Comparison of ENCODE assay signal across 8 mouse cellular contexts in the genomic region with DNA sequence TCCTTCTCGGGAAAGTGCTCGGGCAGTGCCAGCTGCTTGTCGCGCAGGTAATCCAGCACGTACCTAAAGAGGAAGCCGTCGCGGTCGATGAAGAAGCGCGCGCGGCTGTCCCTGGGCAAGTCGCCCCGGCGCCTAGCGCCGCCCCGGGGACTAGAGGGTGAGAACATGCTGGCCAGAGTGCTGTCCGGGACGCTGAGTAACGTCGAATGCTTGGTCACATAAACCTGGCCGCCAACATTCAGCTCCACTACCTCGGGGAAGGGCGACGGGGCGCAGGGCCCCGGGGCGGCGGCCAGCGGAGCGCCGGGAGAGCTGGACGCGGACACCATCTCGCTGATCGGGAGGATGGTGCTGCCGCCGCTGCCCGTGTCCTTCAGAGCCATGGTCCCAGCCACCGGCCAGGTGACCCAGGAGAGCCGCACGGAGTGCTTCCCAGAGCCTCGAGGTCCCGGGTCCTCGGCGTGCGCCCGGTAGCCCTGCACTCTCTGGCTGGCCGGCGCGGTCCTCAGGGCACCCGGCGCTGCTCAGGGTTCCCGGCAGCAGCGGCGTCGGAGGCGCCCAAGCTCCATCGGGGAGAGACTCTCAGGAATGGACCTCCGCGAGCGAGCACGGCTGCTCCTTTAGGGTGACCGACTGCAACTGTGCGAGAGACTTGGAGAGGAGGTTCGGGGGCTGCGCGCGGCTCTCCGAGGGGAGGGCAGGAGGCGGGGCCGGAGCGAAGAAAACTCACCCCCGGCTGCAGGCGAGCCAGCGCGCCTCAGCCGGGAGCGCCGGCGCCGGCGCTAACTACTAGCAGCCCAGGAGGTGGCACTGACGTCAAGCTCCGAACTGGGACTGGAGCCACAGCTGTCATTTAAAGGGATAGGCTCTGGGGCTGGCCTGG. TPM values are rescaled to one million over a fixed set of nuclear protein-coding genes. Genes with fewer than 3 reads are reported as not detected.
DNase-seq lines count a peak whose midpoint lies in the region; ATAC-seq and TF ChIP-seq lines count a peak whose summit lies in the region.

A gene (minus strand): TSS at position 761 of the 883 bp plus-strand sequence.

- no peaks in the 10 kb centered on the region for H3K4me1 ChIP-seq in thymus, adult 2 months (replicated peaks; ENCODE audit: control insufficient read depth, insufficient read depth, low read length)
- peaks cover 16% of the 10 kb centered on the region for H3K4me1 ChIP-seq in embryonic facial prominence, embryonic 15.5 days
- H3K4me1 ChIP-seq in heart, embryonic 13.5 days, result peaks cover 17% of the 10 kb centered on the region
- H3K4me1 ChIP-seq in kidney, postnatal 0 days (replicated peaks; ENCODE audit: insufficient read depth, low read length), result no peaks in the 10 kb centered on the region
- no peaks in the 10 kb centered on the region for H3K4me1 ChIP-seq in limb, embryonic 14.5 days (ENCODE audit: control insufficient read depth, insufficient read depth, low read length)
- 0 out of 2 replicates have a peak, but pooled peaks cover 3% of the 10 kb centered on the region for H3K4me1 ChIP-seq in midbrain, embryonic 16.5 days (ENCODE audit: control insufficient read depth, insufficient read depth, low read length)
- peaks cover 11% of the 10 kb centered on the region for H3K4me1 ChIP-seq in testis, adult 2 months (ENCODE audit: control insufficient read depth, insufficient read depth, low read length)

- ATAC-seq in embryonic facial prominence, embryonic 15.5 days (ENCODE audit: insufficient number of reproducible peaks, low FRiP score, low TSS enrichment, low read depth), result peak; percentile 87
- ATAC-seq in heart, embryonic 13.5 days (ENCODE audit: extremely low read depth, insufficient number of reproducible peaks, low FRiP score, low TSS enrichment), result peak; percentile 79
- peak; percentile 88 for ATAC-seq in kidney, postnatal 0 days (replicated peaks; ENCODE audit: low FRiP score, low read depth)
- peak; percentile 93 for ATAC-seq in limb, embryonic 14.5 days (ENCODE audit: low FRiP score, low read depth)
- ATAC-seq in midbrain, embryonic 16.5 days, result peak; percentile 92

- TF ChIP-seq POLR2A in thymus, adult 2 months (IDR thresholded peaks at IDR 0.05; ENCODE audit: control insufficient read depth, extremely low read depth, insufficient read depth, low read length, poor library complexity), result no peak
- no peak for TF ChIP-seq POLR2A in limb, embryonic 14.5 days (IDR thresholded peaks at IDR 0.05; ENCODE audit: borderline replicate concordance, extremely low read depth, insufficient read depth, insufficient read length)
- no peak for TF ChIP-seq POLR2A in testis, adult 2 months (IDR thresholded peaks at IDR 0.05; ENCODE audit: control insufficient read depth, low read depth, low read length)

- no peaks in the 10 kb centered on the region; the same call in 1 of the 2 replicates for H3K27me3 ChIP-seq in thymus, adult 2 months (ENCODE audit: control insufficient read depth, insufficient read depth, low read length)
- H3K27me3 ChIP-seq in embryonic facial prominence, embryonic 15.5 days, result peaks cover 25% of the 10 kb centered on the region
- peaks cover 29% of the 10 kb centered on the region for H3K27me3 ChIP-seq in heart, embryonic 13.5 days (replicated peaks)
- peaks cover 15% of the 10 kb centered on the region; the same call in 1 of the 2 replicates for H3K27me3 ChIP-seq in kidney, postnatal 0 days (ENCODE audit: insufficient read depth, low read length)
- peaks cover 13% of the 10 kb centered on the region; the same call in 1 of the 2 replicates for H3K27me3 ChIP-seq in limb, embryonic 14.5 days (ENCODE audit: control insufficient read depth, insufficient read depth, low read length)
- H3K27me3 ChIP-seq in midbrain, embryonic 16.5 days (ENCODE audit: control insufficient read depth, insufficient read depth, low read depth, low read length), result no peaks in the 10 kb centered on the region
- no peaks in the 10 kb centered on the region for H3K27me3 ChIP-seq in testis, adult 2 months (ENCODE audit: control insufficient read depth, insufficient read depth, low read length)

- no peak within 1 kb of the TSS for H3K4me3 ChIP-seq in thymus, adult 2 months (ENCODE audit: control insufficient read depth, insufficient read depth, low read length)
- peak within 1 kb of the TSS; percentile 56 for H3K4me3 ChIP-seq in embryonic facial prominence, embryonic 15.5 days (replicated peaks)
- H3K4me3 ChIP-seq in heart, embryonic 13.5 days, result peak within 1 kb of the TSS; percentile 72
- peak within 1 kb of the TSS; percentile 43 for H3K4me3 ChIP-seq in kidney, postnatal 0 days (replicated peaks; ENCODE audit: low read depth, low read length)
- peak within 1 kb of the TSS; percentile 57 for H3K4me3 ChIP-seq in limb, embryonic 14.5 days (replicated peaks; ENCODE audit: low read length)
- H3K4me3 ChIP-seq in midbrain, embryonic 16.5 days (ENCODE audit: low read depth, low read length), result peak within 1 kb of the TSS; percentile 74
- H3K4me3 ChIP-seq in testis, adult 2 months (ENCODE audit: control insufficient read depth, low read depth, low read length), result peak within 1 kb of the TSS; percentile 39

- no peaks in the 10 kb centered on the region for H3K36me3 ChIP-seq in thymus, adult 2 months (ENCODE audit: control insufficient read depth, insufficient read depth, low read length)
- H3K36me3 ChIP-seq in embryonic facial prominence, embryonic 15.5 days, result no peaks in the 10 kb centered on the region
- H3K36me3 ChIP-seq in heart, embryonic 13.5 days, result no peaks in the 10 kb centered on the region
- no peaks in the 10 kb centered on the region for H3K36me3 ChIP-seq in kidney, postnatal 0 days (ENCODE audit: insufficient read depth, low read length)
- no peaks in the 10 kb centered on the region for H3K36me3 ChIP-seq in limb, embryonic 14.5 days (ENCODE audit: control insufficient read depth, insufficient read depth, low read length)
- no peaks in the 10 kb centered on the region for H3K36me3 ChIP-seq in midbrain, embryonic 16.5 days (ENCODE audit: control insufficient read depth, insufficient read depth, low read length)
- no peaks in the 10 kb centered on the region for H3K36me3 ChIP-seq in testis, adult 2 months (ENCODE audit: control insufficient read depth, insufficient read depth, low read length)

- no peak within 1 kb of the TSS for H3K27ac ChIP-seq in thymus, adult 2 months (ENCODE audit: control insufficient read depth, insufficient read depth, low read length)
- no peak within 1 kb of the TSS for H3K27ac ChIP-seq in embryonic facial prominence, embryonic 15.5 days (replicated peaks)
- H3K27ac ChIP-seq in heart, embryonic 13.5 days (replicated peaks), result peak within 1 kb of the TSS; percentile 37; the same call in 1 of the 2 replicates
- no peak within 1 kb of the TSS for H3K27ac ChIP-seq in kidney, postnatal 0 days
- no peak within 1 kb of the TSS for H3K27ac ChIP-seq in limb, embryonic 14.5 days (replicated peaks; ENCODE audit: low read depth, low read length)
- H3K27ac ChIP-seq in midbrain, embryonic 16.5 days (ENCODE audit: low read length), result peak within 1 kb of the TSS; percentile 63
- H3K27ac ChIP-seq in testis, adult 2 months (ENCODE audit: control insufficient read depth, insufficient read depth, low read depth, low read length), result no peak within 1 kb of the TSS

- H3K4me2 ChIP-seq in embryonic facial prominence, embryonic 15.5 days (replicated peaks), result peak within 1 kb of the TSS; percentile 95
- peak within 1 kb of the TSS; percentile 93 for H3K4me2 ChIP-seq in heart, embryonic 13.5 days
- peak within 1 kb of the TSS; percentile 56 for H3K4me2 ChIP-seq in kidney, postnatal 0 days (ENCODE audit: low read length)
- H3K4me2 ChIP-seq in limb, embryonic 14.5 days (replicated peaks; ENCODE audit: low read depth, low read length, severe bottlenecking), result peak within 1 kb of the TSS; percentile 97
- peak within 1 kb of the TSS; percentile 66 for H3K4me2 ChIP-seq in midbrain, embryonic 16.5 days (ENCODE audit: low read length)

- TF ChIP-seq CTCF in thymus, adult 2 months (IDR thresholded peaks at IDR 0.05; ENCODE audit: borderline replicate concordance, control insufficient read depth, extremely low read depth, insufficient read depth, low read length, poor library complexity), result no peak
- TF ChIP-seq CTCF in kidney, postnatal 0 days (IDR thresholded peaks at IDR 0.05; ENCODE audit: low read depth), result peak; percentile 52
- TF ChIP-seq CTCF in testis, adult 2 months (IDR thresholded peaks at IDR 0.05; ENCODE audit: control insufficient read depth, insufficient read depth, insufficient replicate concordance, low read depth, low read length), result no peak

- DNase-seq in thymus, postnatal 4 days, result peak; percentile 8
- DNase-seq in thymus, adult 2 months, result no peak
- DNase-seq in kidney, postnatal 0 days (ENCODE audit: low spot score), result peak; percentile 77
- DNase-seq in limb, embryonic 14.5 days (ENCODE audit: low spot score), result peak; percentile 89

- 0 out of 2 replicates have a peak within 1 kb of the TSS, but pooled peaks have one; percentile 4 for H3K9ac ChIP-seq in embryonic facial prominence, embryonic 15.5 days
- peak within 1 kb of the TSS; percentile 81 for H3K9ac ChIP-seq in heart, embryonic 13.5 days
- no peak within 1 kb of the TSS for H3K9ac ChIP-seq in kidney, postnatal 0 days (ENCODE audit: low read depth, low read length)
- peak within 1 kb of the TSS; percentile 60 for H3K9ac ChIP-seq in limb, embryonic 14.5 days (ENCODE audit: low read depth, low read length, severe bottlenecking)
- peak within 1 kb of the TSS; percentile 84 for H3K9ac ChIP-seq in midbrain, embryonic 16.5 days (ENCODE audit: low read depth, low read length)

- H3K9me3 ChIP-seq in embryonic facial prominence, embryonic 15.5 days (replicated peaks), result no peaks in the 10 kb centered on the region
- no peaks in the 10 kb centered on the region for H3K9me3 ChIP-seq in heart, embryonic 13.5 days
- no peaks in the 10 kb centered on the region for H3K9me3 ChIP-seq in kidney, postnatal 0 days (replicated peaks; ENCODE audit: low read length)
- no peaks in the 10 kb centered on the region for H3K9me3 ChIP-seq in limb, embryonic 14.5 days (ENCODE audit: control insufficient read depth, low read length)
- H3K9me3 ChIP-seq in midbrain, embryonic 16.5 days (replicated peaks; ENCODE audit: control insufficient read depth, low read length, poor library complexity, severe bottlenecking), result no peaks in the 10 kb centered on the region

- 5% methylated on average over 87 of the region's 87 CpGs for WGBS in thymus, adult 2 months
- WGBS in embryonic facial prominence, embryonic 15.5 days, result under 1% methylated on average over 87 of the region's 87 CpGs
- under 1% methylated on average over 87 of the region's 87 CpGs for WGBS in heart, embryonic 13.5 days
- WGBS in kidney, postnatal 0 days, result under 1% methylated on average over 86 of the region's 87 CpGs
- WGBS in limb, embryonic 14.5 days, result under 1% methylated on average over 43 of the region's 87 CpGs
- WGBS in midbrain, embryonic 16.5 days, result 1% methylated on average over 85 of the region's 87 CpGs

RNA-seq across cellular contexts. Expression of the gene that starts here (rescaled TPM):
- polyA plus RNA-seq in thymus, adult 2 months (2012; rRNA removed), result 0.05 and 0.11 TPM in 2 replicates
- polyA plus RNA-seq in embryonic facial prominence, embryonic 15.5 days (2015; fragmentation: Nextera tagmentation; extraction: Ambion mirVana), result 1.4 and 2.9 TPM in 2 replicates
- polyA plus RNA-seq in heart, embryonic 13.5 days (2015; fragmentation: Nextera tagmentation; extraction: Ambion mirVana), result 1.3 and 1.5 TPM in 2 replicates
- polyA plus RNA-seq in kidney, postnatal 0 days (2015; fragmentation: Nextera tagmentation; extraction: Ambion mirVana), result 0.28 and 0.47 TPM in 2 replicates
- 1.4 and 2.3 TPM in 2 replicates for polyA plus RNA-seq in limb, embryonic 14.5 days (2012; rRNA removed)
- 1.2 and 2.4 TPM in 2 replicates for polyA plus RNA-seq in limb, embryonic 14.5 days (2014; fragmentation: Nextera tagmentation; extraction: Ambion mirVana)
- polyA plus RNA-seq in midbrain, embryonic 16.5 days (2015; fragmentation: Nextera tagmentation; extraction: Ambion mirVana), result 18.6 and 21.1 TPM in 2 replicates
- not detected in 2 replicates for polyA plus RNA-seq in testis, adult 2 months (2012; rRNA removed)

Comparison
In these comparisons a context has a peak if more than half of its experiments do, and no peak if none do; other contexts are left out.
1. Peak in DNase-seq, ATAC-seq, H3K4me3 ChIP-seq and H3K4me2 ChIP-seq in kidney, postnatal 0 days; RNA of the gene not detected or under 1 TPM.
2. H3K27ac ChIP-seq: peak in heart, embryonic 13.5 days (single experiment) and midbrain, embryonic 16.5 days (single experiment); none in thymus, adult 2 months (single experiment), embryonic facial prominence, embryonic 15.5 days (single experiment), kidney, postnatal 0 days (single experiment), limb, embryonic 14.5 days (single experiment) and testis, adult 2 months (single experiment).
3. Peak in every context shown above with its lines, with median percentiles within 50 percentile points of each other: ATAC-seq and H3K4me2 ChIP-seq.